Mouse (Mus musculus) midbrain, embryonic 15.5 days (tissue): ENCODE results near the gene Pycr2. TPM values are rescaled to one million over a fixed set of nuclear protein-coding genes. Genes with fewer than 3 reads are reported as not detected.
A peak's percentile ranks its signal among the peaks of the same experiment; 100 is the strongest.
"Not testable (repeated sequence)": the region's sequence is repeated elsewhere in the genome, so short reads cannot be mapped to it uniquely, and the experiment has no call there.

Experiments
- ATAC-seq: fragments of 200-750 bp; cut with Nextera tagmentation; replicated peaks from 2 replicates; pipeline ENCODE4 v1.8.0; 2017; ENCODE audit warnings: moderate TSS enrichment
- H3K27ac ChIP-seq: fragments of 300-500 bp; sonication (generic); 2 replicates; pipeline ENCODE4 v1.5.1; 2015; ENCODE audit warnings: mild to moderate bottlenecking, inconsistent platforms
- H3K27me3 ChIP-seq: fragments of 300-500 bp; sonication (generic); replicated peaks from 2 replicates; pipeline ENCODE4 v1.6.1; 2015; ENCODE audit warnings: inconsistent platforms
- H3K36me3 ChIP-seq: fragments of 300-500 bp; sonication (generic); replicated peaks from 2 replicates; pipeline ENCODE4 v1.6.1; 2015; ENCODE audit warnings: inconsistent platforms
- H3K4me1 ChIP-seq: fragments of 300-500 bp; sonication (generic); 2 replicates; pipeline ENCODE4 v1.6.1; 2015; ENCODE audit warnings: inconsistent platforms
- H3K4me2 ChIP-seq: fragments of 300-500 bp; sonication (generic); 2 replicates; pipeline ENCODE4 v1.6.1; 2015; ENCODE audit warnings: inconsistent platforms, mild to moderate bottlenecking, moderate library complexity
- H3K4me3 ChIP-seq: fragments of 300-500 bp; sonication (generic); 2 replicates; pipeline ENCODE4 v1.5.1; 2015; ENCODE audit warnings: mild to moderate bottlenecking, inconsistent platforms
- H3K9ac ChIP-seq: fragments of 300-500 bp; sonication (generic); 2 replicates; pipeline ENCODE4 v1.6.1; 2015; ENCODE audit warnings: mild to moderate bottlenecking, inconsistent platforms
- H3K9me3 ChIP-seq: fragments of 300-500 bp; sonication (generic); 2 replicates; pipeline ENCODE4 v1.6.1; 2016; ENCODE audit warnings: inconsistent platforms
- WGBS: fragments of 180-500 bp; shearing (Covaris S2); methylation state at CpG from one replicate; pipeline ENCODE4 v1.1.7; 2015; ENCODE audit warnings: mixed read lengths; 5-methylcytosine and 5-hydroxymethylcytosine counted together
- polyA plus RNA-seq: library from polyadenylated mRNA; unstranded; fragments of >200 nt; fragmentation: Nextera tagmentation; extraction: Ambion mirVana; gene quantifications from 2 replicates; pipeline ENCODE4 v1.2.1, GENCODE M21; 2015

Gene Pycr2
- polyA plus RNA-seq, 1 experiment from 2014 or later: 76.7 TPM

- WGBS: 88% methylated on average over 9 of the region's 9 CpGs
Measured at GRCm38 (mm10) chr1:180884484-180884883, 19.6 kb upstream of the Pycr2 start.

GRCm38 (mm10) chr1:180888556-180889042, 15.5 kb upstream of the Pycr2 start:
- peaks cover 4% of the 10 kb centered on the region; the same call in 1 of the 2 replicates for H3K4me1 ChIP-seq
- WGBS: 5% methylated on average over 13 of the region's 13 CpGs
- H3K4me2 ChIP-seq: peak overlapping the region; percentile 15; the same call in 1 of the 2 replicates
- no peak overlapping the region for H3K27ac ChIP-seq
- H3K9ac ChIP-seq: no peak overlapping the region
- H3K36me3 ChIP-seq: no peaks in the 10 kb centered on the region
- H3K4me3 ChIP-seq: no peak overlapping the region
- ATAC-seq: 0 out of 2 replicates have a peak, but pooled peaks have one; percentile 37
- H3K27me3 ChIP-seq: peaks cover 12% of the 10 kb centered on the region
- no peaks in the 10 kb centered on the region for H3K9me3 ChIP-seq

More at GRCm38 (mm10) chr1:180884484-180884883, 19.6 kb upstream of the Pycr2 start:
- H3K27ac ChIP-seq: no peak overlapping the region
- H3K4me3 ChIP-seq: no peak overlapping the region
- H3K27me3 ChIP-seq: 0 out of 2 replicates have a peak, but pooled peaks cover 4% of the 10 kb centered on the region
- no peaks in the 10 kb centered on the region for H3K9me3 ChIP-seq
- peaks cover 4% of the 10 kb centered on the region; the same call in 1 of the 2 replicates for H3K4me1 ChIP-seq
- H3K36me3 ChIP-seq: no peaks in the 10 kb centered on the region
- no peak overlapping the region for H3K4me2 ChIP-seq
- no peak for ATAC-seq
- no peak overlapping the region for H3K9ac ChIP-seq

GRCm38 (mm10) chr1:180889172-180889571, 14.9 kb upstream of the Pycr2 start:
- H3K4me2 ChIP-seq: no peak overlapping the region
- no peaks in the 10 kb centered on the region for H3K9me3 ChIP-seq
- peaks cover 4% of the 10 kb centered on the region; the same call in 1 of the 2 replicates for H3K4me1 ChIP-seq
- H3K4me3 ChIP-seq: no peak overlapping the region
- WGBS: 37% methylated on average over 7 of the region's 7 CpGs
- H3K36me3 ChIP-seq: no peaks in the 10 kb centered on the region
- H3K9ac ChIP-seq: no peak overlapping the region
- no peak overlapping the region for H3K27ac ChIP-seq
- peaks cover 14% of the 10 kb centered on the region for H3K27me3 ChIP-seq
- ATAC-seq: no peak

- H3K4me1 ChIP-seq: peaks cover 4% of the 10 kb centered on the region; the same call in 1 of the 2 replicates
- no peak overlapping the region for H3K9ac ChIP-seq
- no peak overlapping the region for H3K27ac ChIP-seq
- 49% methylated on average over 6 of the region's 6 CpGs for WGBS
- H3K9me3 ChIP-seq: no peaks in the 10 kb centered on the region
- H3K4me3 ChIP-seq: no peak overlapping the region
- H3K27me3 ChIP-seq: peaks cover 20% of the 10 kb centered on the region
- H3K4me2 ChIP-seq: no peak overlapping the region
- H3K36me3 ChIP-seq: no peaks in the 10 kb centered on the region
- no peak for ATAC-seq
Measured at GRCm38 (mm10) chr1:180889841-180890240, 14.3 kb upstream of the Pycr2 start.

GRCm38 (mm10) chr1:180892808-180893207, 11.3 kb upstream of the Pycr2 start, which contains the start of gene Lefty2:
TSS of gene Lefty2 (plus strand) at chr1:180893108.
- Histone ChIP-seq H3K27ac (no peak within 1 kb of the TSS), H3K9ac (no peak within 1 kb of the TSS), H3K4me1 (peaks cover 4% of the 10 kb centered on the region; the same call in 1 of the 2 replicates), H3K36me3 (no peaks in the 10 kb centered on the region), H3K4me2 (0 out of 2 replicates have a peak within 1 kb of the TSS, but pooled peaks have one; percentile 37), H3K27me3 (peaks cover 30% of the 10 kb centered on the region), H3K4me3 (no peak within 1 kb of the TSS), H3K9me3 (no peaks in the 10 kb centered on the region)
- no peak for ATAC-seq
- 67% methylated on average over 10 of the region's 10 CpGs for WGBS

GRCm38 (mm10) chr1:180894088-180894987, 9.8 kb upstream of the Pycr2 start:
- not testable (repeated sequence) for H3K27ac ChIP-seq, H3K4me1 ChIP-seq, H3K36me3 ChIP-seq, H3K9ac ChIP-seq, H3K9me3 ChIP-seq
- 4% methylated on average over 49 of the region's 51 CpGs for WGBS
- H3K4me3 ChIP-seq: peak overlapping the region; percentile 24
- peak overlapping the region; percentile 37 for H3K4me2 ChIP-seq
- peaks cover 26% of the 10 kb centered on the region for H3K27me3 ChIP-seq
- ATAC-seq: 0 out of 2 replicates have a peak, but pooled peaks have one; percentile 39

- H3K4me3 ChIP-seq: no peak overlapping the region
- no peak overlapping the region for H3K27ac ChIP-seq
- ATAC-seq: no peak
- no peaks in the 10 kb centered on the region for H3K9me3 ChIP-seq
- H3K4me2 ChIP-seq: no peak overlapping the region
- under 1% methylated on average over 4 of the region's 4 CpGs for WGBS
- H3K36me3 ChIP-seq: no peaks in the 10 kb centered on the region
- no peaks in the 10 kb centered on the region for H3K27me3 ChIP-seq
- no peak overlapping the region for H3K9ac ChIP-seq
- H3K4me1 ChIP-seq: peaks cover 19% of the 10 kb centered on the region
Measured at GRCm38 (mm10) chr1:180901107-180901506, 3.0 kb upstream of the Pycr2 start.

- Histone ChIP-seq H3K9ac (no peak overlapping the region), H3K27me3 (no peaks in the 10 kb centered on the region), H3K9me3 (no peaks in the 10 kb centered on the region), H3K4me3 (no peak overlapping the region), H3K4me2 (no peak overlapping the region), H3K4me1 (peaks cover 23% of the 10 kb centered on the region), H3K27ac (no peak overlapping the region), H3K36me3 (peaks cover 6% of the 10 kb centered on the region; the same call in 1 of the 2 replicates)
- 32% methylated on average over 5 of the region's 5 CpGs for WGBS
- ATAC-seq: no peak
Measured at GRCm38 (mm10) chr1:180902915-180903314, 1.2 kb upstream of the Pycr2 start.

- peak overlapping the region; percentile 28 for H3K9ac ChIP-seq
- H3K4me2 ChIP-seq: peak overlapping the region; percentile 89
- peaks cover 23% of the 10 kb centered on the region for H3K4me1 ChIP-seq
- peaks cover 6% of the 10 kb centered on the region; the same call in 1 of the 2 replicates for H3K36me3 ChIP-seq
- no peaks in the 10 kb centered on the region for H3K9me3 ChIP-seq
- H3K27ac ChIP-seq: no peak overlapping the region
- no peaks in the 10 kb centered on the region for H3K27me3 ChIP-seq
- 32% methylated on average over 10 of the region's 10 CpGs for WGBS
- peak; percentile 2; the same call in 1 of the 2 replicates for ATAC-seq
- H3K4me3 ChIP-seq: peak overlapping the region; percentile 82
Measured at GRCm38 (mm10) chr1:180903666-180904038, 441 bp upstream of the Pycr2 start.

GRCm38 (mm10) chr1:180904815-180905080, 655 bp downstream of the Pycr2 start:
- peak overlapping the region; percentile 92 for H3K9ac ChIP-seq
- ATAC-seq: no peak
- 3% methylated on average over 5 of the region's 5 CpGs for WGBS

GRCm38 (mm10) chr1:180905307-180905706, 1.2 kb downstream of the Pycr2 start:
- Histone ChIP-seq H3K4me1 (peaks cover 23% of the 10 kb centered on the region), H3K9me3 (no peaks in the 10 kb centered on the region), H3K4me3 (peak overlapping the region; percentile 82), H3K4me2 (peak overlapping the region; percentile 89), H3K27ac (no peak overlapping the region), H3K9ac (peak overlapping the region; percentile 37), H3K27me3 (no peaks in the 10 kb centered on the region), H3K36me3 (peaks cover 6% of the 10 kb centered on the region; the same call in 1 of the 2 replicates)
- ATAC-seq: no peak
- WGBS: 59% methylated on average over 6 of the region's 6 CpGs

More at GRCm38 (mm10) chr1:180904815-180905080, 655 bp downstream of the Pycr2 start:
- peak overlapping the region; percentile 82 for H3K4me3 ChIP-seq
- peaks cover 6% of the 10 kb centered on the region; the same call in 1 of the 2 replicates for H3K36me3 ChIP-seq
- H3K27ac ChIP-seq: peak overlapping the region; percentile 89; the same call in 1 of the 2 replicates
- H3K4me2 ChIP-seq: peak overlapping the region; percentile 89
- no peaks in the 10 kb centered on the region for H3K27me3 ChIP-seq
- H3K9me3 ChIP-seq: no peaks in the 10 kb centered on the region
- H3K4me1 ChIP-seq: peaks cover 23% of the 10 kb centered on the region

GRCm38 (mm10) chr1:180905876-180906275, 1.8 kb downstream of the Pycr2 start:
- ATAC-seq: no peak
- Histone ChIP-seq H3K9me3 (no peaks in the 10 kb centered on the region), H3K9ac (no peak overlapping the region), H3K4me2 (peak overlapping the region; percentile 89), H3K27me3 (no peaks in the 10 kb centered on the region), H3K36me3 (peaks cover 6% of the 10 kb centered on the region; the same call in 1 of the 2 replicates), H3K27ac (no peak overlapping the region), H3K4me1 (peaks cover 23% of the 10 kb centered on the region), H3K4me3 (no peak overlapping the region; the same call in 1 of the 2 replicates)
- 95% methylated on average over 17 of the region's 17 CpGs for WGBS
